Comparison of ENCODE assay signal across 16 mouse cellular contexts in genomic region chr12:16133253-16133652, GRCm38 (mm10).
DNase-seq lines count a peak whose midpoint lies in the region; ATAC-seq and TF ChIP-seq lines count a peak whose summit lies in the region.
"Had no signal": no experiment of that assay in that cellular context is flagged by ENCODE, and none has a peak within 500 bp of the region (broad histone marks: within the 10 kb centered on the region; RNA-seq: fewer than 3 reads in every experiment).

No protein-coding gene starts in this region.

- DNase-seq in lung, adult 18-20 months, result peak; percentile 30 to 31
- no peak for DNase-seq in lung, adult 2 months
- peak; percentile 23 for DNase-seq in spleen, adult 12 weeks (ENCODE audit: low spot score)
- no peak for DNase-seq in cerebellum, adult 8-10 months
- no peak for DNase-seq in gastrocnemius, adult 8-10 months (ENCODE audit: low spot score in 2 of 2)
- no peak for DNase-seq in left cerebral cortex, adult 8-10 months (ENCODE audit: low spot score in 2 of 2)
- no peak for DNase-seq in left cerebral cortex, postnatal 10 days (ENCODE audit: extremely low spot score in 1 of 2, low spot score in 2 of 2)
- DNase-seq: adrenal gland, postnatal 25 days; cerebellum, postnatal 10 days; layer of hippocampus, postnatal 36 days had no signal

- WGBS in lung, adult 2 months, result 52% methylated on average over 3 of the region's 3 CpGs

- H3K4me1 ChIP-seq in lung, adult 2 months (ENCODE audit: control insufficient read depth, insufficient read depth, low read length), result peaks cover 7% of the 10 kb centered on the region
- H3K4me1 ChIP-seq: embryonic facial prominence, embryonic 15.5 days; intestine, embryonic 15.5 days; midbrain, embryonic 12.5 days had no signal

- no peak overlapping the region for H3K4me3 ChIP-seq in lung, adult 2 months (replicated peaks; ENCODE audit: extremely low read depth, low read depth, low read length)
- H3K4me3 ChIP-seq: embryonic facial prominence, embryonic 15.5 days; heart, embryonic 15.5 days; intestine, embryonic 15.5 days; liver, embryonic 12.5 days; midbrain, embryonic 12.5 days had no signal

- peak; percentile 97 for ATAC-seq in inflammation-experienced regulatory T-cells, adult 6 months
- ATAC-seq: intestine, embryonic 15.5 days; liver, embryonic 12.5 days had no signal

- TF ChIP-seq POLR2A in lung, adult 2 months (IDR thresholded peaks at IDR 0.05; ENCODE audit: borderline replicate concordance, extremely low read depth, low read depth, low read length), result no peak

- intact Hi-C loops in left cerebral cortex, postnatal 10 days (cut with DNase I), result no loop called here

- no peak for TF ChIP-seq CTCF in lung, adult 2 months (IDR thresholded peaks at IDR 0.05; ENCODE audit: insufficient read depth, low read length)

Comparison
In these comparisons a context has a peak if more than half of its experiments do, and no peak if none do; other contexts are left out.
1. DNase-seq: peak in lung, adult 18-20 months (2 of 2) and spleen, adult 12 weeks (single experiment); none in lung, adult 2 months (single experiment), cerebellum, adult 8-10 months (single experiment), gastrocnemius, adult 8-10 months (0 of 2), left cerebral cortex, adult 8-10 months (0 of 2) and left cerebral cortex, postnatal 10 days (0 of 2).